Mouse (Mus musculus): ENCODE results near the gene Selenon. TPM values are rescaled to one million over a fixed set of nuclear protein-coding genes. Genes with fewer than 3 reads are reported as not detected.

Gene Selenon
- polyA plus RNA-seq, 1 experiment = 46.4 TPM

DNA sequence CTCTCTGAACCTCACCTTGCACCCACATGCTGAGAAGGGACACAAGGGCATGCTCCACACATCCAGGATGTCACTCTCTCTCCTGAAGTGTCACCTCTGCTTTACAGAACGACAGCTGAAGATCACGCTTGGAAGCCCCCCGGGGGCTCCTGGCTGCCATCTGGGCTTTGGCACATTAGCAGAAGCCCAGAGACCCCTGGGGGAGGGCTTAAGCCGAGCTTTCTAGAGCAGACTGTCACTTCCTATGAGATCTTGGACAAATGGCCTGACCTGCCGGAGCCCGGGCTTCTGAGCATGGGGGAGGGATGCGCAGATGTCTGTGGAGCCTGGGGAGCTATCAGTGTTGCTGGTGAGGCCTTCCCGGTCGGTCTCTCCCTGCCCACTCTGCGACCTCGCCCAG lies 23.5 kb upstream of the Selenon start:
- Histone ChIP-seq H3K27me3 (ENCODE audit: control insufficient read depth, insufficient read depth, insufficient read length) (no peaks in the 10 kb centered on the region), H3K36me3 (ENCODE audit: control insufficient read depth, insufficient read depth) (no peaks in the 10 kb centered on the region), H3ac (ENCODE audit: control insufficient read depth, insufficient read length, low read depth) (no peak overlapping the region), H3K79me3 (ENCODE audit: low read depth) (no peaks in the 10 kb centered on the region), H3K79me2 (ENCODE audit: control insufficient read depth, insufficient read depth) (no peaks in the 10 kb centered on the region), H3K4me3 (ENCODE audit: insufficient read depth, poor library complexity, severe bottlenecking) (no peak overlapping the region)
- TF ChIP-seq MAX (IDR thresholded peaks at IDR 0.05) = no peak
- no peak for TF ChIP-seq USF1 (IDR thresholded peaks at IDR 0.05; ENCODE audit: low read depth)
- TF ChIP-seq CTCF (IDR thresholded peaks at IDR 0.05; ENCODE audit: control insufficient read depth, insufficient read depth, insufficient read length) = no peak
- TF ChIP-seq MYOD1 (IDR thresholded peaks at IDR 0.05; ENCODE audit: control insufficient read depth, insufficient read length, low read depth) = no peak
- TF ChIP-seq MYOG (IDR thresholded peaks at IDR 0.05; ENCODE audit: control insufficient read depth, extremely low read depth, insufficient read length) = no peak
- no peak for TF ChIP-seq CEBPB (IDR thresholded peaks at IDR 0.05; ENCODE audit: low read depth)
- no peak for TF ChIP-seq FOSL1 (IDR thresholded peaks at IDR 0.05; ENCODE audit: insufficient read depth, low read length, poor library complexity, severe bottlenecking)

DNA sequence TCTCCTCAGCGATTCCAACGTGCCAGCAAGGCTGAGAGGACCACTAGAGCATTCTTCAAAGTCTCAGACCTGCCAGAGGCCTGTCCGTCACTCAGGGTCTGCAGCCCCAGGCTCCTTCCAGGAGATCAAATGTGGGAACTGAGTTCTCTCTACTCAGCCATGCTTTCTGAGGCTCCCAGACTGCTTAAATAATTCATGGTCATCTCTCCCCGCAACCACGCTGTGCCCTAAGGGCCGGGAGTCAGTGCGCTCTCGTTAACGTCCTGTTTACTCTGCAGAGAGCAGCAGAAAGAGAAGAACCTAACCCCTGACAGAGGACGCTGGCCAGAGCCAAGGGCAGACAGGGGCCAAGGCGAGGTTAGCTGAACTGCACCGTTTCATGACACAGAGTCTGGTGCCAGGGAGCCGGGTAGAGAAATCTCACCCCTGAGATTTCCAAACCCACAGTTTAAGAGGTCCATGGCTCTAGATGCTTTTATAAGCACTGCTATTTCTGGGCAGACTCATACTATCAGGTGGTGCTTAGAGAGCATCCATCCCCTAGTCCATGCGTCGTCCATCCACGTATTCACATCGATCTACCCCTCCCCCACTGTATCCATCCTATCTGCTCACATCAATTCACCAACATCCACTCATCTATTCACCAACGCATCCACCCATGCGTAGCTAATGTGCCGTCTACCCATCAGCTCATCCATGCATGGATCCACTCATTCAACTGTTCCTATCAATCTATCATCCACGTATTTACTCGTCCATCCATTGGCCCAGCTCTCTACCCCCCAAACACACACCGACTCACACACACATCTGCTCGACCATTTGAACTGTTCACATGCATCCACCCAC lies 20.7 kb upstream of the Selenon start:
- Histone ChIP-seq H3K36me3 (ENCODE audit: control insufficient read depth, insufficient read depth) (no peaks in the 10 kb centered on the region), H3ac (ENCODE audit: control insufficient read depth, insufficient read length, low read depth) (no peak overlapping the region), H3K79me3 (ENCODE audit: low read depth) (no peaks in the 10 kb centered on the region), H3K27me3 (ENCODE audit: control insufficient read depth, insufficient read depth, insufficient read length) (no peaks in the 10 kb centered on the region), H3K79me2 (ENCODE audit: control insufficient read depth, insufficient read depth) (no peaks in the 10 kb centered on the region), H3K4me3 (ENCODE audit: insufficient read depth, poor library complexity, severe bottlenecking) (no peak overlapping the region)
- TF ChIP-seq MAX (IDR thresholded peaks at IDR 0.05) (no peak), MYOD1 (IDR thresholded peaks at IDR 0.05; ENCODE audit: control insufficient read depth, insufficient read length, low read depth) (no peak), CTCF (IDR thresholded peaks at IDR 0.05; ENCODE audit: control insufficient read depth, insufficient read depth, insufficient read length) (no peak), FOSL1 (IDR thresholded peaks at IDR 0.05; ENCODE audit: insufficient read depth, low read length, poor library complexity, severe bottlenecking) (no peak), USF1 (IDR thresholded peaks at IDR 0.05; ENCODE audit: low read depth) (no peak), MYOG (IDR thresholded peaks at IDR 0.05; ENCODE audit: control insufficient read depth, extremely low read depth, insufficient read length) (no peak), CEBPB (IDR thresholded peaks at IDR 0.05; ENCODE audit: low read depth) (no peak)

DNA sequence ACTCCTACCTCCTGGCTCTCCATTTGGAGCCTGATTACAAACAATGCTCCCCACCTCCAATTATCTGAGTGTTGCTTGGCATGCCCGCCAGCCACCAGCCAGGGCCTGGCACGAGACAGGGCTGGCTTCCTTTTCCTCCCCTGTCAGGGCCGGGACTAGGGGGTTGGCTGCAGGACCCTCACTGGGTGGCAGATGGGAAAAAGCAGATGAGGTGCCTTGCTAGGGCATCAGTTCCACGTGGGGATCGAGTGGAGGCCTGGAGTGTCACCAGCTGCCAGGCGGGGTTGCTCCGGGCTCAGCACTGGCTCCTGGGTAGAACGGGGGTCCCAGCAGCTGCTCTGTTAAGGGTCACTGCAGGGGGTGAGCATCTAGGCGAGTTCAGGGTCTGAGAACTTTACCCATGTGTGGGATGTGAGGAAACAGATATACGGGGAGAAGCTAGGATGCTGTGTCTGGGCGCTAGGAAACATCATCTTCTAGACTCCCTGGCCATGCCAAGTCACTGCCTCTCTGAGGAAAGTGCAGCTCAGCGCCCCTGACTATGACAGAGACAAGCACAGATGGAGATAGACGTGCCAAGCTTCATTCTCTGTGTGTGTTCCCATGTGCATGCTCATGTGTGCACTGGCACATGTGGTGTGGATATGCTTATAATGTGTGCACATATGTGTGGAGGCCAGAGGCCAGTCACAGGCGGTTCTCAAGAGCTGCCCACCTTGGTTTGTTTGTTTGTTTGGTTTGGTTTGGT lies 18.9 kb upstream of the Selenon start:
- Histone ChIP-seq H3K36me3 (ENCODE audit: control insufficient read depth, insufficient read depth) (no peaks in the 10 kb centered on the region), H3K4me3 (ENCODE audit: insufficient read depth, poor library complexity, severe bottlenecking) (no peak overlapping the region), H3K79me2 (ENCODE audit: control insufficient read depth, insufficient read depth) (no peaks in the 10 kb centered on the region), H3K79me3 (ENCODE audit: low read depth) (no peaks in the 10 kb centered on the region), H3K27me3 (ENCODE audit: control insufficient read depth, insufficient read depth, insufficient read length) (no peaks in the 10 kb centered on the region), H3ac (ENCODE audit: control insufficient read depth, insufficient read length, low read depth) (no peak overlapping the region)
- TF ChIP-seq CEBPB (IDR thresholded peaks at IDR 0.05; ENCODE audit: low read depth) (no peak), MYOD1 (IDR thresholded peaks at IDR 0.05; ENCODE audit: control insufficient read depth, insufficient read length, low read depth) (no peak), MAX (IDR thresholded peaks at IDR 0.05) (no peak), FOSL1 (IDR thresholded peaks at IDR 0.05; ENCODE audit: insufficient read depth, low read length, poor library complexity, severe bottlenecking) (no peak), USF1 (IDR thresholded peaks at IDR 0.05; ENCODE audit: low read depth) (no peak), MYOG (IDR thresholded peaks at IDR 0.05; ENCODE audit: control insufficient read depth, extremely low read depth, insufficient read length) (no peak), CTCF (IDR thresholded peaks at IDR 0.05; ENCODE audit: control insufficient read depth, insufficient read depth, insufficient read length) (no peak)

DNA sequence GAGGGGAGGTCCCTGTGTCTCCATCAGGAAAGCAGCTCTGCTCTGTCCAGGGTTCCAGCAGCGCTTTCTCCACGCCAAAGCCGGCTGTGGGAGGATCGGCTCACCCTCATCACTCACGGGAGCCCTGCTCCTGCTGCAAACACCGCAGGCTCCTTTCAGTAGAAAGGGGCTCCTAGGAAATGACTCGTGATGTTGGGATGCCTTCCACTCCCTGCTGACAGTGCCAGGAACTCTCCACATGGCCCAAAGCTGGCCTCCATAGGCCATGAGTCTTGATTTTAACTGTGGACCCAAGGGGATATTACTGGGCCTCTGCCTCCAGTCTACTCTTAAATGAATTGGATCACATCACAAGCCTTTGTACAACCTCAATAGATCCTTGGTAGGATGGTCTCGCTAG lies 17.9 kb upstream of the Selenon start:
- Histone ChIP-seq H3ac (ENCODE audit: control insufficient read depth, insufficient read length, low read depth) (no peak overlapping the region), H3K4me3 (ENCODE audit: insufficient read depth, poor library complexity, severe bottlenecking) (no peak overlapping the region), H3K79me3 (ENCODE audit: low read depth) (no peaks in the 10 kb centered on the region), H3K27me3 (ENCODE audit: control insufficient read depth, insufficient read depth, insufficient read length) (no peaks in the 10 kb centered on the region), H3K36me3 (ENCODE audit: control insufficient read depth, insufficient read depth) (no peaks in the 10 kb centered on the region), H3K79me2 (ENCODE audit: control insufficient read depth, insufficient read depth) (no peaks in the 10 kb centered on the region)
- TF ChIP-seq CEBPB (IDR thresholded peaks at IDR 0.05; ENCODE audit: low read depth) = no peak
- TF ChIP-seq MAX (IDR thresholded peaks at IDR 0.05) = no peak
- no peak for TF ChIP-seq MYOD1 (IDR thresholded peaks at IDR 0.05; ENCODE audit: control insufficient read depth, insufficient read length, low read depth)
- TF ChIP-seq MYOG (IDR thresholded peaks at IDR 0.05; ENCODE audit: control insufficient read depth, extremely low read depth, insufficient read length) = no peak
- TF ChIP-seq USF1 (IDR thresholded peaks at IDR 0.05; ENCODE audit: low read depth) = no peak
- TF ChIP-seq FOSL1 (IDR thresholded peaks at IDR 0.05; ENCODE audit: insufficient read depth, low read length, poor library complexity, severe bottlenecking) = no peak
- no peak for TF ChIP-seq CTCF (IDR thresholded peaks at IDR 0.05; ENCODE audit: control insufficient read depth, insufficient read depth, insufficient read length)

DNA sequence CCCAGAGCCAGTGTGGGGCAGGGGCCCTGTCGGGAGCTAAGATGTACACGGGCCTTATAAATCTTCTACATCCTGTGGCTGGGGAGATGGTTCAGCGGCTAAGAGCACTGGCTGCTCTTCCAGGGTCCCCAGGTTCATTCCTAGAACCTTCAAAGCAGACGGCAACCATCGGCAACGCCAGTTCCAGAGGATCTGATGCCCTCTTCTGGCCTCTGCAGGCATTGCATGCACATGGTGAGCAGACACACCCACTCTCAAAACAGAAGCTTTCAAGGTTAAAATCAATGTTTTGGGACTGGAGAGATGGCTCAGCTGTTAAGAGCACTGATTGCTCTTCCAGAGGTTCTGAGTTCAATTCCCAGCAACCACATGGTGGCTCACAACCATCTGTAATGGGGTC lies 17.2 kb upstream of the Selenon start:
- Histone ChIP-seq H3K27me3 (ENCODE audit: control insufficient read depth, insufficient read depth, insufficient read length) (no peaks in the 10 kb centered on the region), H3K36me3 (ENCODE audit: control insufficient read depth, insufficient read depth) (no peaks in the 10 kb centered on the region), H3ac (ENCODE audit: control insufficient read depth, insufficient read length, low read depth) (no peak overlapping the region), H3K4me3 (ENCODE audit: insufficient read depth, poor library complexity, severe bottlenecking) (no peak overlapping the region), H3K79me3 (ENCODE audit: low read depth) (no peaks in the 10 kb centered on the region), H3K79me2 (ENCODE audit: control insufficient read depth, insufficient read depth) (no peaks in the 10 kb centered on the region)
- TF ChIP-seq CTCF (IDR thresholded peaks at IDR 0.05; ENCODE audit: control insufficient read depth, insufficient read depth, insufficient read length) (no peak), MYOD1 (IDR thresholded peaks at IDR 0.05; ENCODE audit: control insufficient read depth, insufficient read length, low read depth) (no peak), FOSL1 (IDR thresholded peaks at IDR 0.05; ENCODE audit: insufficient read depth, low read length, poor library complexity, severe bottlenecking) (no peak), USF1 (IDR thresholded peaks at IDR 0.05; ENCODE audit: low read depth) (no peak), MYOG (IDR thresholded peaks at IDR 0.05; ENCODE audit: control insufficient read depth, extremely low read depth, insufficient read length) (no peak), MAX (IDR thresholded peaks at IDR 0.05) (no peak), CEBPB (IDR thresholded peaks at IDR 0.05; ENCODE audit: low read depth) (no peak)

All from C2C12 (cell line).